Mouse (Mus musculus) liver, embryonic 16.5 days (tissue): Measurements from ENCODE around the gene Mrpl52. TPM values are rescaled to one million over a fixed set of nuclear protein-coding genes. Genes with fewer than 3 reads are reported as not detected.

ENCODE experiments used
- ATAC-seq: fragments of 200-750 bp; cut with Nextera tagmentation; 2 replicates; pipeline ENCODE4 v1.8.0; 2017; ENCODE audit warnings: low read depth, mild to moderate bottlenecking, moderate number of reproducible peaks, moderate library complexity
- H3K27ac ChIP-seq: fragments of 300-500 bp; sonication (generic); 2 replicates; pipeline ENCODE4 v1.5.1; 2014; ENCODE audit warnings: mild to moderate bottlenecking, low read length
- H3K27me3 ChIP-seq: fragments of 300-500 bp; sonication (generic); 2 replicates; pipeline ENCODE4 v1.6.1; 2014; ENCODE audit warnings: low read depth, low read length, mixed read lengths; ENCODE audit not compliant: control insufficient read depth, insufficient read depth
- H3K36me3 ChIP-seq: fragments of 300-500 bp; sonication (generic); 2 replicates; pipeline ENCODE4 v1.6.1; 2014; ENCODE audit warnings: mild to moderate bottlenecking; ENCODE audit not compliant: control insufficient read depth, insufficient read depth
- H3K4me1 ChIP-seq: fragments of 300-500 bp; sonication (generic); 2 replicates; pipeline ENCODE4 v1.6.1; 2014; ENCODE audit warnings: low read depth, low read length, mixed read lengths; ENCODE audit not compliant: control insufficient read depth
- H3K4me2 ChIP-seq: fragments of 300-500 bp; sonication (generic); 2 replicates; pipeline ENCODE4 v1.6.1; 2014; ENCODE audit warnings: low read depth, low read length, mixed read lengths
- H3K4me3 ChIP-seq: fragments of 300-500 bp; sonication (generic); 2 replicates; pipeline ENCODE4 v1.5.1; 2014; ENCODE audit warnings: low read depth, mild to moderate bottlenecking, low read length
- H3K9ac ChIP-seq: fragments of 300-500 bp; sonication (generic); 2 replicates; pipeline ENCODE4 v1.6.1; 2014; ENCODE audit warnings: low read depth, low read length
- H3K9me3 ChIP-seq: fragments of 300-500 bp; sonication (generic); replicated peaks from 2 replicates; pipeline ENCODE4 v1.6.1; 2016; ENCODE audit warnings: low read length; ENCODE audit not compliant: control insufficient read depth
- WGBS: fragments of 180-500 bp; shearing (Covaris S2); extraction: QIAGEN DNeasy Blood & Tissue Kit; methylation state at CpG from one replicate; pipeline ENCODE4 v1.1.7; 2014; ENCODE audit not compliant: insufficient replicate concordance; 5-methylcytosine and 5-hydroxymethylcytosine counted together
- polyA plus RNA-seq: library from polyadenylated mRNA; unstranded; fragments of >200 nt; fragmentation: Nextera tagmentation; extraction: Ambion mirVana; gene quantifications from 2 replicates; pipeline ENCODE4 v1.2.1, GENCODE M21; 2015

Mrpl52 gene
- polyA plus RNA-seq, 1 experiment from 2014 or later, result 161 TPM

DNA sequence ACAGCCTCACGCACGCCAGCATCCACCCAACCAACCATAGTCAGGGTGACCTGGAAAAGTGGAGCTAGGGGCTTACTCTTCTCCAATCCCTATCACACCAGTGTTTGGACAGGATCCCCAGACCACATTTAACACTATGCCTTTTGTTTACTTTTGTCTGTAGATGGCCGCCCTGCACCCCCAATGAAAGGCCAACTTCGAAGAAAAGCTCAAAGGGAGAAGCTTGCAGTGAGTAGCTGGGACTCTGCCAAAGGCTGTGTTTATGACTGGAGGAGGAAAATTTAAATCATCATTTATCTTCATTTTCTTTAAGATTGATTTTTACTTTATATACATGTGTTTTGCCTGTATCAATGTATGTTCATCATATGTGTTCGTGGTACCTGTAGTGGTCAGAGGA is 1.7 kb downstream of the Mrpl52 start:
- H3K4me1 ChIP-seq, result peaks cover 56% of the 10 kb centered on the region
- no peak overlapping the region for H3K4me2 ChIP-seq

DNA sequence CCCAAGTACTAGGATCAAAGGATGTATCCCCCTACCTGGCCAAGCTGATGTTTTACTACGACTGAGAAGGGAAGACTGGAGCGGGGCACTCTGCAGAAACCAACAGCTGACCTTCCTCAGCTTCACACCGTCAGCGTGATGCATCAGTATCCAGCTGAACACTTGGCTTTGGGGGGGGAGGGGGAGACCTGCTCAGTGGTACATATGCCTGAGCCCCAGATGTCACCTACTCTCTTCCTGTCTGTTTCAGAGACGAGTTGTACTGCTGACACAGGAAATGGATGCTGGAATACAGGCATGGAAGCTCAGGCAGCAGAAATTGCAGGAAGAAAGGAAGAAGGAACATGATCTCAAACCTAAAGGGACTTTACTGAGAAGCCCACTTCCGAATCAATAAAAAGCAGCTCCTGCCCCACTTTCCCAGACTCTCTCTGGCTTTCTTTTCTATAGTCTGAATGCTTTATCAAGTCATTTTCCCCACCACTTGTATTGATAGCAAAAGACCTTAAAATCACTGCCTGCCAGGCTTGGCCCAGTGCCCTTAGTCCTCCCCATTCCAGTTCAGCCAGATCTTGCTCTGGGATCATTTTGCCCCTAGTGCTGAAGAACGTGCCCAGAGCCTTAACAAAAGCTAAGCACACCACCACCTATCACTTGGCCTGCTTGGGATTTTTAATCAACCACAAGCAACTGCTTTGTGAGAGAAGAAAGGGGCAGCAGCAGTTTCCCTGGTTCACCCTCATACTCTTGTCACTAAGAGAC is 2.8 kb downstream of the Mrpl52 start:
- no peak overlapping the region for H3K4me3 ChIP-seq
- H3K27ac ChIP-seq, result peak overlapping the region; percentile 12; the same call in 1 of the 2 replicates
- no peak for ATAC-seq
- H3K27me3 ChIP-seq, result peaks cover 38% of the 10 kb centered on the region
- no peaks in the 10 kb centered on the region for H3K9me3 ChIP-seq
- H3K36me3 ChIP-seq, result no peaks in the 10 kb centered on the region; the same call in 1 of the 2 replicates
- H3K9ac ChIP-seq, result no peak overlapping the region
- 54% methylated on average over 7 of the region's 7 CpGs for WGBS
- H3K4me2 ChIP-seq, result no peak overlapping the region
- peaks cover 58% of the 10 kb centered on the region for H3K4me1 ChIP-seq

More for the DNA sequence above, 1.7 kb downstream of the Mrpl52 start:
- H3K9me3 ChIP-seq, result no peaks in the 10 kb centered on the region
- H3K27me3 ChIP-seq, result peaks cover 31% of the 10 kb centered on the region
- H3K36me3 ChIP-seq, result no peaks in the 10 kb centered on the region; the same call in 1 of the 2 replicates
- 81% methylated on average over 5 of the region's 5 CpGs for WGBS
- H3K9ac ChIP-seq, result no peak overlapping the region
- ATAC-seq, result no peak
- no peak overlapping the region for H3K27ac ChIP-seq
- no peak overlapping the region for H3K4me3 ChIP-seq

DNA sequence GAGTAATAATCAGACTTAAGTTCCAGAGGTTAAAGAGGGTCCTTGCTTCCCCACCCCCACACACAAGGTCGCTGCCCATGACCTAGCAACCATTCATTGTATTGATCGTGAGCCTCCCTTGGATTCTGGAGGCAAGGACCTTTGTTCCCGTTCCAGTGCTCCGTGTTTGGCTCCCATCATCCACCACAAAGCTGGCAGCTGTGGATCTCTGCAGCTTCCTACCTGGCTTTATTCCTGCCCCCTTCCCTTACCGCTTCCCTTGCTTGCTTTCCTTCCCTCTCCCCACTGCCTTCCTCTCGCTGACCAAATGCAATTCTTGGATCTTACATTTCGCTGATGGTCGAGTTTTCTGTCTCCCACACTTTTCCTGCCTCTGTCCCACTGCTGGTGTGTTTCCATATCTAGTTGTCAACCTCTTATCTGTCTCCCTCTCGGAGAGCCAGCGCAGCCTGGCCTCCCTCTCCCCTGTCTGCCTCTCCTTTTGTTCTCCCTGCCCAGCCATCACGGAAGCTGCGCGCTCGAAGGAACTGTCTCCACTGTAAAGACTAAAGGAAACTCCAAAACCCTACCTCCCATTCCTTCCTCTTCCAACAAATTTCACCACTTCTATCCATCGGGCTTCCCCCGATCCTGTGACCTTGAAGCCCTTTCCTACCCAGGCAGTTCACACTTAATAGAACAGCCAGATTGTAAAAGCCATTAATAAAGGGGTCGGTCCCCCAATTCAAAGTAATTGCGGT is 3.9 kb downstream of the Mrpl52 start:
- 12% methylated on average over 18 of the region's 18 CpGs for WGBS
- peak overlapping the region; percentile 64 for H3K4me3 ChIP-seq
- H3K36me3 ChIP-seq, result no peaks in the 10 kb centered on the region; the same call in 1 of the 2 replicates
- H3K4me1 ChIP-seq, result peaks cover 48% of the 10 kb centered on the region
- no peak for ATAC-seq
- peaks cover 38% of the 10 kb centered on the region for H3K27me3 ChIP-seq
- H3K27ac ChIP-seq, result peak overlapping the region; percentile 73
- peak overlapping the region; percentile 68 for H3K4me2 ChIP-seq
- no peaks in the 10 kb centered on the region for H3K9me3 ChIP-seq
- H3K9ac ChIP-seq, result peak overlapping the region; percentile 24; the same call in 1 of the 2 replicates

DNA sequence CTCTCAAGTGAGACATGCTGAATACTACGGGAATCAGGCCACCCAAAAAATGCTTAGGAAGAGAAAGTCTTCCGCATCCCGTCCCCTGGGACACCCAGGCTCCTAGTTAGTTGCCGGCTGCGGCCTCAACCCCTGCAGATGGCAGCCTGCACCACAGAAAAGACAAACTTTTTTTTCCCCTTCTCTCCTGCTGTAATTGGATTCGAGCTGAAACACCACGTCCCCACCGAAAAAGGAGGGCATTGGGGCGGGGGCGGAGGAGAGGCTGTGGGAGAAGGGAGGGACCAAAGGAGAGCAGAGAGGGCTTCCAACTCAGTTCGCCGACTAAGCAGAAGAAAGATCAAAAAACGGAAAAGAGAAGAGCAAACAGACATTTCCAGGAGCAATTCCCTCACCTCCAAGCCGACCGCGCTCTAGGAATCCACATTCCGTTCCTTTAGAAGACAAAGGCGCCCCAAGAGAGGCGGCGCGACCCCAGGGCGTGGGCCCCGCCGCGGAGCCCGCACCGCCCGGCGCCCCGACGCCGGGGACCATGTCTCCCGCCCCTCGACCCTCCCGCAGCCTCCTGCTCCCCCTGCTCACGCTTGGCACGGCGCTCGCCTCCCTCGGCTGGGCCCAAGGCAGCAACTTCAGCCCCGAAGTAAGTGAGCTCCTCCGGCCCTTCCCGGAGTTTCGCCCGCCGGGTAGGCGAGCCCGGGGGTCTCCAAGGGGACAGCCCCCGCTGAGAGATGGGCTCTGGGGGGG is 4.8 kb downstream of the Mrpl52 start, which contains the start of gene Mmp14:
Mmp14 (plus strand) TSS at position 279 of the 744 bp plus-strand sequence.
- no peaks in the 10 kb centered on the region; the same call in 1 of the 2 replicates for H3K36me3 ChIP-seq
- peaks cover 38% of the 10 kb centered on the region for H3K27me3 ChIP-seq
- H3K4me3 ChIP-seq, result peak within 1 kb of the TSS; percentile 64
- H3K27ac ChIP-seq, result peak within 1 kb of the TSS; percentile 73
- H3K9me3 ChIP-seq, result no peaks in the 10 kb centered on the region
- H3K4me2 ChIP-seq, result peak within 1 kb of the TSS; percentile 68
- H3K4me1 ChIP-seq, result peaks cover 42% of the 10 kb centered on the region
- ATAC-seq, result peak; percentile 23
- WGBS, result 2% methylated on average over 49 of the region's 49 CpGs
- peak within 1 kb of the TSS; percentile 71 for H3K9ac ChIP-seq

DNA sequence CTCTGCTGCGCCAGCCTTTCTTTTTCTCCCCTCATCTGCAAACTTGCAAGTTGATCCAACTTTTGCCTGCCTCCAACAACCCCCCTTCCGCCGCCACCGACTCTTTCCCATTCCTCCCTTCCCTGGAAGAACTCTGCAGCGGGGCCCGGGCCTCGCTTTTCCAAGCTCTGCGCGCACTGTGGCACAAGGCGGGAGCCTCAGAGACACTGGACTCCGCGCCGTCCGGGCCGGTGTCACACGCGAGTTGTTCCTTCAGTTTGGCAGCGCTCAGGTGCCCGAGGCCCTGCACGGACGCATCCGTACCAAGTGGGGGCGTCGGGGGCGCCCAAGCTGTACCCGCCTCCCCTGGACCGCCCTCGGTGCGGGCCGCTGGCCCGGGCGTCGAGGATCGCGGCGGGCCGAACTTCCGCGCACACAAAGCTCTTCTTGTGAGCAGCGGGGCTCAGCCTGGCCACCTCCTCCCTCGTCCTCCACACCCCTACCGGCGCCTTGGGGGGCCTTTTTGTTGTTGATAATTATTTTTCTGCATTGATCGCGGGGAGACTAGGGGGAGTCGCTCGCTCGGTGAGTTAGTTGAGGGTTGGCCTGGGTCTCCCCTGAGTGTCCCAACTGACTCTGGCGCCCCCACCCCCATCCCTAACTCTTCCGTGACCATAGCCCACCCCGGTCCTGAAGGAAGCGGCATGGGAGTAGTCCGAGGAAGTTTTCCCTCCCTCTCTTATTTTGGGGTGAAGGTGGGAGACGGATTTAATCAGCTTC is 5.5 kb downstream of the Mrpl52 start:
- 4% methylated on average over 54 of the region's 54 CpGs for WGBS
- Histone ChIP-seq H3K36me3 (no peaks in the 10 kb centered on the region; the same call in 1 of the 2 replicates), H3K9ac (peak overlapping the region; percentile 71), H3K27ac (peak overlapping the region; percentile 63), H3K9me3 (no peaks in the 10 kb centered on the region), H3K27me3 (peaks cover 38% of the 10 kb centered on the region), H3K4me3 (peak overlapping the region; percentile 64), H3K4me1 (peaks cover 42% of the 10 kb centered on the region), H3K4me2 (peak overlapping the region; percentile 68)
- peak; percentile 11; the same call in 1 of the 2 replicates for ATAC-seq

DNA sequence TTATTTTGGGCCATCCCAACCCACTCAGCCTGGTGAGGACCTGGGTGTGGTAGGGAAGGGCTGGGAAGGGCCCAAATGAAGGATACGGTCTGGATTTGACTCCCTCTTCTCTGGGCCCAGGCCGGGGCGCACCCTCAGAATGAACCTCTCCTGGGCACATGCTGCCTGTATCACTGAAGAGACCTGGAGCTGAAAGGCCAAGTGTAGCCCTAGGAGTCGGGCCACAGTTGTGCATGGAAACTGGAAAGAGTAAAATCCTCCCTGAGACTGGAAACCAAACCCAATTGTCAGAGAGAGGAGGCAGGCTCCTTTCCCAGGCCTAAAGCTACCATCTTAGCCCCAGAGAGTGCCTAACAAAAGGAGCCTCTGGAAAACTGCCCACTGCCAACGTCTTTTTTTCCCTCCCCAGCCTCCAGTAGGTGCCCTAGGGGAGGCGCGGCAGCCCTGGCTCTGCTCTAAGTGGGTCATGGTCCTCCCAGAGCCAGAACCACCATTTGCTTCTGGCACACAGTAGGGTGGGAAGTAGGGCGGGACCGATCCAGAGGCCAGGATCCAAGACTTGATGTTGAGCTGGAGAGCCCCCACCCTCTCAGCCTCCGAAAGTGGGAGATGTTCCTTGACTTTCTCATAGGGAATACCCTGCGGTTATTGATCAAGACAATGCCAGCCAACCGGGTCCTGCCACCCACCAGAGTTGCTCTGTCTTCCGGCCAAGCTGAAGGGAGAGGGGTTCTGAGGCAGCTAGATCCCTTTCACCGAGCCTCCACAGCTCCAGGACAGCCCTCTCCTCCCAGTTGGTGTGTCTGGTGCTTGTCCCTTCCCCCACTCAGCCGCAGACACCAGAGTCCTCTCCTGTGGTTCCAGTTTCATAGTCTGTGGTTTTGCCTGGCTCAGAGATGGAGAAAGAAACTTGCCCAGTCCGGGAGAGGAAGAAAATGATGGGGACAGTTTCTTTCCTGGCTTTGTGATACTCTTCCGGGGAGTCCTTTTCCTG is 6.4 kb downstream of the Mrpl52 start:
- H3K27ac ChIP-seq, result 0 out of 2 replicates have a peak overlapping the region, but pooled peaks have one; percentile 3

DNA sequence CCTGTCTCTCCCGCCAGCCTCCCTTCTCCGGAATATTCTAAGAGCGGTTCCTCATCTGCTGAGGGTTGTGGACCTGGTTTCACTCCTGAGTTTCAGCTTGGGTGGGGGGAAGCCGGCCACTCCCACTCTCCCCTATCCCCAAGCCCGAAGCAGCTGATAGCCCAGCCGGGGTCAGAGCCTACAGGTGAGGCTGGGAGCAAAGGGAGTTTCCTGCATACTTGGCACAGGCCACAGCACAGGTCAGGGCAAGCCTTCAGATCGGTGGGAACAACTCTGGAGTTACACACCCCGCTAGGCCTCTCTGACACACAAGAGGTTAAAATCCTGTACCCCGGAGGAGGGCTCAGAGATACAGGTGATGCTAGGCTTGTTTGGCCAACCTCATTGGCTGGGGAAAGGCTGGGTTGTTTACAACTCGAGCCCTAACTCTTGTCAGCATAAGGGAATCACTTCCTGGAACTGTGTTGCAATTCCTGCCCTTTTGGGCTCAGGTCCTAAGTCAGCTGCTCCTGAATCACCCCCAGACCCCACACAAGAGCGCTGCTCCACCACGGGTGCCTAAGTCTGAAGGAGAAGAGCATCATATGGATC is 7.3 kb downstream of the Mrpl52 start:
- Histone ChIP-seq H3K9me3 (no peaks in the 10 kb centered on the region), H3K36me3 (peaks cover 2% of the 10 kb centered on the region; the same call in 1 of the 2 replicates), H3K4me3 (peak overlapping the region; percentile 64; the same call in 1 of the 2 replicates), H3K27ac (peak overlapping the region; percentile 12; the same call in 1 of the 2 replicates), H3K4me2 (peak overlapping the region; percentile 68), H3K9ac (no peak overlapping the region), H3K27me3 (peaks cover 38% of the 10 kb centered on the region), H3K4me1 (peaks cover 33% of the 10 kb centered on the region)
- ATAC-seq, result peak; percentile 35
- 45% methylated on average over 12 of the region's 12 CpGs for WGBS

More for the DNA sequence above, 6.4 kb downstream of the Mrpl52 start:
- peak overlapping the region; percentile 64 for H3K4me3 ChIP-seq
- H3K4me1 ChIP-seq, result peaks cover 36% of the 10 kb centered on the region
- peak overlapping the region; percentile 68 for H3K4me2 ChIP-seq
- no peaks in the 10 kb centered on the region; the same call in 1 of the 2 replicates for H3K36me3 ChIP-seq
- peaks cover 38% of the 10 kb centered on the region for H3K27me3 ChIP-seq
- H3K9me3 ChIP-seq, result no peaks in the 10 kb centered on the region
- no peak for ATAC-seq
- 18% methylated on average over 17 of the region's 17 CpGs for WGBS
- H3K9ac ChIP-seq, result peak overlapping the region; percentile 71
